Mouse (Mus musculus) hindbrain, embryonic 12.5 days (tissue): ENCODE measurements at regions not wholly inside any gene's neighbourhood (a gene's known extent, or its start where the extent isn't known, plus 50 kb on each side); places are given as distances from the start of the nearest gene placed in this dataset.

ENCODE experiments used
- ATAC-seq: fragments of 200-750 bp; cut with Nextera tagmentation; 2 replicates; pipeline ENCODE4 v1.8.0; 2017; ENCODE audit warnings: moderate TSS enrichment; ENCODE audit not compliant: low FRiP score
- H3K27ac ChIP-seq: fragments of 300-500 bp; sonication (generic); 2 replicates; pipeline ENCODE4 v1.5.1; 2016; ENCODE audit warnings: mild to moderate bottlenecking
- H3K27me3 ChIP-seq: fragments of 300-500 bp; sonication (generic); 2 replicates; pipeline ENCODE4 v1.6.1; 2016; ENCODE audit warnings: mild to moderate bottlenecking
- H3K36me3 ChIP-seq: fragments of 300-500 bp; sonication (generic); 2 replicates; pipeline ENCODE4 v1.6.1; 2016; ENCODE audit warnings: mild to moderate bottlenecking
- H3K4me1 ChIP-seq: fragments of 300-500 bp; sonication (generic); 2 replicates; pipeline ENCODE4 v1.6.1; 2016
- H3K4me2 ChIP-seq: fragments of 300-500 bp; sonication (generic); replicated peaks from 2 replicates; pipeline ENCODE4 v1.6.1; 2016; ENCODE audit warnings: mild to moderate bottlenecking
- H3K4me3 ChIP-seq: fragments of 300-500 bp; sonication (generic); 2 replicates; pipeline ENCODE4 v1.5.1; 2016; ENCODE audit warnings: mild to moderate bottlenecking
- H3K9ac ChIP-seq: fragments of 300-500 bp; sonication (generic); 2 replicates; pipeline ENCODE4 v1.6.1; 2016; ENCODE audit warnings: mild to moderate bottlenecking, moderate library complexity
- H3K9me3 ChIP-seq: fragments of 300-500 bp; sonication (generic); replicated peaks from 2 replicates; pipeline ENCODE4 v1.6.1; 2016; ENCODE audit warnings: mild to moderate bottlenecking
- WGBS: fragments of 180-500 bp; shearing (Covaris S2); methylation state at CpG from one replicate; pipeline ENCODE4 v1.1.7; 2016; 5-methylcytosine and 5-hydroxymethylcytosine counted together

DNA sequence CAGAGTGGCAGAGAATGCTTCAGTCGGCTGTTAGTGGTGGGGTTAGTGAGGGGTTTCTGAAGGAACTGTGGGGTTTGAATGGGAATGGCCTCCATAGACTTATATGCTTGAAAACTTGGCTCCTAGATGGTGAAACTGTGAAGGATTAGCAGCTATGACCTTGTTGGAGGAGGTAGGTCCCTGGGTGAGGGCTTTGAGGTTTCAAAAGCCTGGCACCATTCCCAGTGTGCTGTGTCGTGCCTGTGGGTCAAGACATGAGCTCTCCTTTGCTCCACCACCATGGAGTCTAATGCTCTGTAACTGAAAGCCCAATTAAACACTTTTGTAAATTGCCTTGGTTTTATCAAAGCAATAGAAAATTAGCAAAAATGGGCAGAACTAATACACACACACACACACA lies 98.1 kb upstream of the Eef2kmt start:
- Histone ChIP-seq H3K27ac (no peak overlapping the region), H3K9ac (no peak overlapping the region), H3K4me1 (peaks cover 4% of the 10 kb centered on the region; the same call in 1 of the 2 replicates), H3K4me2 (no peak overlapping the region), H3K9me3 (0 out of 2 replicates have a peak, but pooled peaks cover 2% of the 10 kb centered on the region), H3K36me3 (no peaks in the 10 kb centered on the region), H3K27me3 (peaks cover 6% of the 10 kb centered on the region; the same call in 1 of the 2 replicates), H3K4me3 (no peak overlapping the region)
- 80% methylated on average over 2 of the region's 2 CpGs for WGBS
- no peak for ATAC-seq

DNA sequence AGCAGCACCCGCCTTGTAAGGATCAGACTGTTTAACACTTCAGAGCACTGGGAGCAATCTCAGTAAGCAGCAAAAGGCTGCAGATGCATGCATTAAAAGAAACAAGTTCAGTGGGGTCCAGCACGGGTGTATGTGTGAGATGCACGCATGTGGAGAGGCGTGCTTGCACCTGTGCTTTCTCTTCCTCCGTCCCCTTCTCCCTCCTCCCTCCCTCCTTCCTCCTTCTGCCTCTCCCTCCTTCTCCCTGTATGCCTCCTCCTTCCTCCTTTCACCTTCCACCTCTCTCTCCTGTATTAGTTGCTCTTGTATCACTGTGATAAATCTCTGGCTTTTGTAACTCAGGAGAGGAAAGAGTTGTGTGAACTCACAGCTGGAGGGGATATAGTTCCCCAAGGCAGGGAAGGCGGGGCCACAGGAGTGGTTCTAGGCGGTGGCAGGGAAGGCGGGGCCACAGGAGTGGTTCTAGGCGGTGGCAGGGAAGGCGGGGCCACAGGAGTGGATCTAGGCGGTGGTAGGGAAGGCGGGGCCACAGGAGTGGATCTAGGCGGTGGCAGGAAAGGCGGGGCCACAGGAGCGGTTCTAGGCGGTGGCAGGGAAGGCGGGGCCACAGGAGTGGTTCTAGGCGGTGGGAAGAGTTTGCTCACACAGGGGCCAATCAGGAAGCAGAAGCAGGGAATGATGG lies 96.2 kb upstream of the Eef2kmt start:
- Histone ChIP-seq H3K9ac (no peak overlapping the region), H3K4me2 (peak overlapping the region; percentile 29; the same call in 1 of the 2 replicates), H3K9me3 (0 out of 2 replicates have a peak, but pooled peaks cover 2% of the 10 kb centered on the region), H3K27ac (no peak overlapping the region), H3K27me3 (peaks cover 6% of the 10 kb centered on the region; the same call in 1 of the 2 replicates), H3K4me3 (no peak overlapping the region), H3K4me1 (peaks cover 4% of the 10 kb centered on the region; the same call in 1 of the 2 replicates), H3K36me3 (no peaks in the 10 kb centered on the region)
- no peak for ATAC-seq
- 2% methylated on average over 18 of the region's 18 CpGs for WGBS

DNA sequence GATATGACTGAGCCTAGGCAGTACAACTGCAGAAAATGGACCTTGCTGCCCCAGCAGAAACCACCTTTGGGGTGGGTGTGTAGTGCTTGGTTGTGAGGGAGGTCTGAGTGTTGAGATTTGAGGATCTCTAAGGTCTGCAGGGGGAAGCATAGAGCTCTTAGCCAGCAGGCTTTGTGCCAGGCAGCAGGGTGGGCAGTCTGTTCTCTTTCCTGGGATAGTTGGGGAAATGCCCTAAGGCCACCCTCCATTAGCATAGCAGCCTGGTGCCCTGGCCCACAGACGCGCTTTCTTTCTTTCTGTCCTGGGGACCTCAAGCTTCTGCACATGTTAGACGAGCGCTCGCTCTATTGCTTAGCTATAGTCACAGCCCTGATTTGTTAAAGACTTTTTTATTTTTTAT lies 91.4 kb upstream of the Eef2kmt start:
- 0 out of 2 replicates have a peak, but pooled peaks cover 2% of the 10 kb centered on the region for H3K9me3 ChIP-seq
- H3K4me2 ChIP-seq = no peak overlapping the region
- 80% methylated on average over 5 of the region's 5 CpGs for WGBS
- ATAC-seq = no peak
- peaks cover 3% of the 10 kb centered on the region; the same call in 1 of the 2 replicates for H3K4me1 ChIP-seq
- peaks cover 6% of the 10 kb centered on the region; the same call in 1 of the 2 replicates for H3K27me3 ChIP-seq
- no peaks in the 10 kb centered on the region for H3K36me3 ChIP-seq
- H3K27ac ChIP-seq = no peak overlapping the region
- H3K9ac ChIP-seq = no peak overlapping the region
- H3K4me3 ChIP-seq = no peak overlapping the region

DNA sequence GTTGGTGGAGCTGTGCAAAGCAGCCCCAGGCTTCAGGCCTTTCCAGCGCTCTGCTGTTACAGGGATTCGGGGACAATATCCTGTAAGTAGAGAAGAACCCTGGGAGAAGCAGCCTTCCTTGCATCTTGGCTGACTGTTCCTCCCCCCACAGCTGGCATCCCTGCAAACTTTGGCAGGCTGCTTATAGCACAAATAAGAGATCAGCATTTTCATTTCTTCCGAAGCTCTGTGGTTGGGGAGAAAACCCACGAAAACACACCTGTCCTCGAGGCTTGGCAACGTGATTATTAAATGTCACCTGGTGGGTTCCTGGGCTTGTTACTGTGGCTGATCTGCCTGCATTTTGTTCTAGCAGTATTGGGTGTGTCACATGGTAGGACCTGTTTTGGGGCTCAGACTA lies 86.5 kb upstream of the Eef2kmt start:
- Histone ChIP-seq H3K27me3 (no peaks in the 10 kb centered on the region), H3K9ac (no peak overlapping the region), H3K9me3 (no peaks in the 10 kb centered on the region), H3K4me2 (no peak overlapping the region), H3K36me3 (no peaks in the 10 kb centered on the region), H3K4me1 (no peaks in the 10 kb centered on the region), H3K4me3 (no peak overlapping the region), H3K27ac (no peak overlapping the region)
- 85% methylated on average over 6 of the region's 6 CpGs for WGBS
- ATAC-seq = no peak

DNA sequence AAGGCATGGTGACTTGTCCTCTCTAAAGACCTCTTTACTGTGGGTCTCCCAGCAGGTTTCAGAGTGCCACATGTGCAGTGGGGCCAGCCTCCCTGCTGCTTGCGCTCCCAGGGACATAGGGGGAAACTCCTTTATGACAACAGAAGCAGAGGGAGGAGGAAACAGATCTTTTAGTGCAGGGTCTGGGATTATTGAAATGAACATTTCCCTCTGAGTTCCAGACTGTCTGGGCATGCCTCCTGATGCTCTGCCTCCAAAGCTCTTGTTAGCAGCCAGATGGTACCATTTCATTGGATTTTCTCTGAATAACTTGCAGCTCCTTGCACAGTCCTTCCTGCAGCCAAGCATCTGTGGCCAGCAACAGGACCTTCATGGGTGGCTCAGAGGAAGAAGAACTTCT lies 60.5 kb upstream of the Eef2kmt start:
- Histone ChIP-seq H3K9ac (no peak overlapping the region), H3K4me3 (no peak overlapping the region), H3K27me3 (no peaks in the 10 kb centered on the region), H3K4me2 (no peak overlapping the region), H3K9me3 (no peaks in the 10 kb centered on the region), H3K27ac (no peak overlapping the region), H3K4me1 (no peaks in the 10 kb centered on the region), H3K36me3 (no peaks in the 10 kb centered on the region)
- 78% methylated on average over 1 of the region's 1 CpGs for WGBS
- ATAC-seq = no peak

DNA sequence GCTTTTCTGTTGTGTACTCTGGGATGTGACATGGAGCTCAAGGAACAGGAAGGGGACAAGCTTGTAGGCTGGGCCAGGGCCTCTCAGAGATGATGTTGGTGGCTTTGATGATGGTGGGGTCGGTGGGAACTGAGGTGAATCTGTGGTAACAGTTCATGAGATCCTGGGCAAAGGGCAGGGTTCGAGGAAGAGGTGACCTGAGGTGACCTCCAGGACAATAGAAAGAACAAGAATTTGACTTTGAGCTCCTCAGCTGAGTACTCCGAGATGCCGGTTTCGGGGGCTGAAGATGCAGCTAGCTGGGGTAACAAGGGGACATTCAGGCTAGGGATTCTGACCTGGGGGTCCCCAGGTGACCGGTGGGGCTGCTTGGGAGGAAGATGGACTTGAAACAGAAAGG lies 57.5 kb upstream of the Eef2kmt start:
- Histone ChIP-seq H3K27ac (no peak overlapping the region), H3K9me3 (no peaks in the 10 kb centered on the region), H3K4me3 (no peak overlapping the region), H3K9ac (no peak overlapping the region), H3K4me2 (no peak overlapping the region), H3K27me3 (peaks cover 7% of the 10 kb centered on the region; the same call in 1 of the 2 replicates), H3K36me3 (no peaks in the 10 kb centered on the region), H3K4me1 (no peaks in the 10 kb centered on the region)
- 78% methylated on average over 6 of the region's 6 CpGs for WGBS
- no peak for ATAC-seq

DNA sequence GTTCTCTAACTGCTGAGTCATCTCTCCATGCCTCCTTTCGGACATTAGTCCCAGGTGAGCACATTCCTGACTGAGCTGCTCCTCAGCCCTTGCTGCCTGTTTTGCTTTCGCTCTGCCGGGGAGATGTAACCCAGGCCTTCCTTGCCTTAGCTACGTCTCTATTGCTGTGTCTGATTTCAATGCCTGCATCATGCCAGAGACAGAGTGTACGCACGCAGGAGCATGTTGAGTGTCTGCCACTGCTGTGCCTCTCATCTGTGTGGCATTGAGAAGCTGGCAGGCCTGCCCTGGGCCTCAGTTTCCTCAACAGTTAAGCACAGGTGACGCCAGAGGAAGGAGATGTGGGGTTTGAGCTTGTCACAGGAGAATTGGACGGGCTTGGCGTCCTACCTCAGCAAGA lies 55.7 kb upstream of the Eef2kmt start:
- Histone ChIP-seq H3K27ac (no peak overlapping the region), H3K4me3 (no peak overlapping the region), H3K4me1 (peaks cover 4% of the 10 kb centered on the region; the same call in 1 of the 2 replicates), H3K27me3 (peaks cover 22% of the 10 kb centered on the region), H3K9me3 (no peaks in the 10 kb centered on the region), H3K4me2 (no peak overlapping the region), H3K36me3 (no peaks in the 10 kb centered on the region), H3K9ac (no peak overlapping the region)
- WGBS = 88% methylated on average over 9 of the region's 9 CpGs
- ATAC-seq = no peak

DNA sequence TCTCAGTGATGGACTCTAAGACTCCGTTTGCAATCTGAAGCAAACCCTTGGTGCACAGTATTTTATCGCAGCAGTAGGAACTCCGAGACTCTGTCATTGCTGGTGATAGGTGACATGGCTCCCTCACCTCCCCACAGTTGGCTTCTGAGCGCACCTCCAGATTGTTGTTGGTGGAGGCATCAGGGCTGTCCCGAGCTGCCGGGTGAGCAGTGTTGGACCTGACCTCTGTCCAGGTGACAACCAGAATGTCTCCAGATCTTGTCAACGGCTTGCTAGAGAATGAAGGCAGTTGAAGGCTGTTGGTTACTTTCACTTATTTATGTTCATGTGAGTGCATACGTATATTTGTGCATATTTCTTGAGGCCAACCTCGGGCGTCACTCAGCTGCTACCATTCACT lies 55.0 kb upstream of the Eef2kmt start:
- WGBS = 91% methylated on average over 10 of the region's 10 CpGs
- peaks cover 22% of the 10 kb centered on the region for H3K27me3 ChIP-seq
- H3K4me1 ChIP-seq = peaks cover 4% of the 10 kb centered on the region; the same call in 1 of the 2 replicates
- H3K9me3 ChIP-seq = no peaks in the 10 kb centered on the region
- no peak overlapping the region for H3K4me2 ChIP-seq
- H3K4me3 ChIP-seq = no peak overlapping the region
- ATAC-seq = no peak
- H3K36me3 ChIP-seq = no peaks in the 10 kb centered on the region
- H3K9ac ChIP-seq = no peak overlapping the region
- H3K27ac ChIP-seq = no peak overlapping the region

DNA sequence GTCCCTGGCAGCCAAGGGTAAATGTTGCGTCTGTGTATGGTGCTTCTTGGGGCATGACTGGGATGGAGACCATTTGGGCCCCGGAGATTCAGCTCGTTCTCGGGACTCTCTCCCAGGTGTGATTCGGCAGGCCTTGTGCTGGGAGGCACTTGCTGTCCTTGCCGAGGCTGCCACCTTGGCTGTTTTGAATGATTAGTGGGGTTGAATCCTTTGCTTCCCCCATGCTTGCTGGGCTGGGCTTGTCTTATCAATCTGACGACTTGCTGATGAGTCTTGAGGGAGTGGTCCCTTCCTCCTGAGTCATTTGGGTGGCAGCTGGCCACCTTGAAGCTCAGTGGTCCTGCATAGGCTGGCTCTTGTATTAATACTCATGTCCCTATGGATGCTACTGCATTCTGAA lies 52.0 kb upstream of the Eef2kmt start:
- H3K4me2 ChIP-seq = no peak overlapping the region
- no peak overlapping the region for H3K4me3 ChIP-seq
- H3K27me3 ChIP-seq = peaks cover 22% of the 10 kb centered on the region
- no peak overlapping the region for H3K9ac ChIP-seq
- no peaks in the 10 kb centered on the region for H3K9me3 ChIP-seq
- WGBS = 71% methylated on average over 7 of the region's 7 CpGs
- no peaks in the 10 kb centered on the region for H3K36me3 ChIP-seq
- no peak overlapping the region for H3K27ac ChIP-seq
- H3K4me1 ChIP-seq = peaks cover 4% of the 10 kb centered on the region; the same call in 1 of the 2 replicates
- no peak for ATAC-seq

DNA sequence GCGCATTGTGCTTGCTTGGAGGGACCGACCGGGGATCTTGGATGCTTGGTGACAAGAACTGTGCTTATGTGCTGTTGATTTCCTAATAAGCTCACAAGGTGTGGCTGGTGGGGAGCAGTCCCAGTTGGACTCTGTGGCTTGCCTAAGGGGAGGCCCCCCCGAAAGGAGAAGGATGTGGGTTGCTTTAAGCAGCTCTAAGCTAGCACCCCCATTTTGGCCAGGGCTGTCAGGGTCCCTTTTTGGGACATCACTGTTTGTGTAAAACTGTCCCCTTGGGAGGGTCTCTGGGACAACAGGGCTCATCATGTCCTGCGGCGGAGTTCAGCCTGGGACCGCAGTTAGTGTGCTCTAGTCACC lies 51.4 kb upstream of the Eef2kmt start:
- H3K27ac ChIP-seq = no peak overlapping the region
- no peaks in the 10 kb centered on the region for H3K36me3 ChIP-seq
- no peaks in the 10 kb centered on the region for H3K9me3 ChIP-seq
- peak; percentile 54 for ATAC-seq
- peak overlapping the region; percentile 68 for H3K9ac ChIP-seq
- peaks cover 22% of the 10 kb centered on the region for H3K27me3 ChIP-seq
- peak overlapping the region; percentile 45 for H3K4me3 ChIP-seq
- WGBS = 63% methylated on average over 7 of the region's 7 CpGs
- H3K4me2 ChIP-seq = peak overlapping the region; percentile 96
- H3K4me1 ChIP-seq = peaks cover 4% of the 10 kb centered on the region; the same call in 1 of the 2 replicates

DNA sequence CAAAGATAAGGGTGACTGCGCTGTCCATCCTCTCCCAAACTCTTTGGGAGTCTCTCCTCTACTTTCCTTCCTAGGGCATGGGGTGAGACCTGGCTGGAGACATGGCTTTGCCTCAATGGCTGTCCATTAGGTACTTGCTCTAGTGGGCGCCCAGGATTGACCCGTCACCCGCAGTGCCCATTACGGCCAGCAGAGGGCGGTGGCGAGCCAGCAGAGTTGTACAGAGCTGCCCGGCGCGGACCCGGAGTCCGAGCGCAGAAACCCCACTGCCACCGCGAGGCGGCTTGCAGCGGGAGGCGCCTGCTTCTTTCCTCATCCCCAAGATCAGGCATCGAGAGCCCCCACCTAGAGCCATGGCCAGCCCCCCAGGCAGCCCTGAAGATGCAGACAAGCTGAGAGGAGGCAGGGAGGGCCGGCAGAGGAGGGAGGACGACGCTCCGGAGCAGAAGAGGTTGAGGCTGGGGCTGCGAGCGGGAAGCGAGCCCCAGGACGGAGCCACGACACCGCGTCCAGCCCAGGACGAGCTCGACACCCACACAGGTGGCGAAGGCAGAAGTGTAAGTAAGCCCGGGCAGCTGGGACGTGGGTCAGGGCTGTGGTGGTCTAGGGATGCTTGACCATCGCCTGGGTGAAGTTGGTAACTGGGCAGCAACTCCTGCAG lies 50.9 kb upstream of the Eef2kmt start:
- peak overlapping the region; percentile 45 for H3K4me3 ChIP-seq
- H3K27me3 ChIP-seq = peaks cover 22% of the 10 kb centered on the region
- no peaks in the 10 kb centered on the region for H3K9me3 ChIP-seq
- peaks cover 4% of the 10 kb centered on the region; the same call in 1 of the 2 replicates for H3K4me1 ChIP-seq
- peak; percentile 91 for ATAC-seq
- H3K36me3 ChIP-seq = no peaks in the 10 kb centered on the region
- H3K27ac ChIP-seq = no peak overlapping the region
- H3K4me2 ChIP-seq = peak overlapping the region; percentile 96
- H3K9ac ChIP-seq = peak overlapping the region; percentile 68
- 1% methylated on average over 36 of the region's 36 CpGs for WGBS
